Mouse (Mus musculus) bone marrow macrophage, adult 2 months (primary cell): ENCODE data around the gene Ran.

Experiments used
- CTCF ChIP-seq: IDR thresholded peaks from 2 replicates; pipeline ENCODE4 v1.5.1; 2012; ENCODE audit warnings: low read depth, mild to moderate bottlenecking, low read length, moderate library complexity
- POLR2A ChIP-seq: IDR thresholded peaks from 2 replicates; pipeline ENCODE4 v1.6.1; 2012; ENCODE audit warnings: mild to moderate bottlenecking, low read depth, low read length, borderline replicate concordance

- TF ChIP-seq CTCF (no peak; the same call in 1 of the 2 replicates), POLR2A (no peak)
Measured at GRCm38 (mm10) chr5:129061579-129061978, 41.7 kb downstream of the Ran start.
